Mouse (Mus musculus) 3T3-L1 (cell line): Measurements from ENCODE around the gene Rbm33.

Source experiments
- DNase-seq: peaks from one replicate; pipeline ENCODE4 v3.0.0-alpha.2; 2015; ENCODE audit warnings: low read depth, low spot score

Rbm33 gene

DNA sequence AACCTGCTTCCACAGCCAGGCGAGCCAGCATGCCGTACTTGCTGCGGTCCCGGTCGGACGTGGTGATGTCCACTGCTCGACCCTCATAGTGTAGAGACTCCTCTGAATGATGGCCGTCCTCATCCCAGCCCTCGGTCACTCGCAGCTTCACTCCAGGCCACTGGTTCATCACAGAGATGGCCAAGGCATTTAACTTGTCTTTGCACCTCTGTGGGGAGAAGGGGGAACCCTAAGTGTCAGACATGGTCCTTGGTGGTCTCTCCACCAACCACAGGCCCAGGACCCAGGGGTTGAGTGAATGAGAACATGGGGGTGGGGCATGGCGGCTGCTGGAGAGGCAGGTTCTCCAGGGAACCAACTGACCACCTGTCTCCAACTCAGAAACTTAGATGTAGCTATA is 144.5 kb downstream of the Rbm33 start:
- DNase-seq, result no peak

GRCm38 (mm10) chr5:28462741-28463590 is 146.0 kb downstream of the Rbm33 start:
- no peak for DNase-seq

DNA sequence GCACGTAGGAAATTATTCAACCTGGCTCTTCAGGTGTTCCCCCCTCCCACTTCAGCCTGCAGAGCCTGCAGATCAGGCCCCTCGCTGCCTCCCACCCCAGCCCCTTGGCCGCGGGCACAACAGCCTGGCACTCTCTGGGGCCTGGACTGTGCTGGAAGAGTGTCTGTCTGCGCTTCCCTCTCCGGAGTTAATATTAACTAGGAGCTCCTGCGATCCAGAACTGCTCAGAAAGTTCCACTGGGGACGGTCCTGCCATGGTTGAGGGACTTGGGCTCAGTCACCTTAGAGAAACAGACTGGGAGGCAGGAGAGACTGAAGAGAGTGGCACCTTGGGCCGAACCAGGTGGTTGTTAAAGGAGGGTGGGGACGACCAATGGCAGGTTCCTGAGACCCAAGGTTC is 146.7 kb downstream of the Rbm33 start:
- no peak for DNase-seq

DNA sequence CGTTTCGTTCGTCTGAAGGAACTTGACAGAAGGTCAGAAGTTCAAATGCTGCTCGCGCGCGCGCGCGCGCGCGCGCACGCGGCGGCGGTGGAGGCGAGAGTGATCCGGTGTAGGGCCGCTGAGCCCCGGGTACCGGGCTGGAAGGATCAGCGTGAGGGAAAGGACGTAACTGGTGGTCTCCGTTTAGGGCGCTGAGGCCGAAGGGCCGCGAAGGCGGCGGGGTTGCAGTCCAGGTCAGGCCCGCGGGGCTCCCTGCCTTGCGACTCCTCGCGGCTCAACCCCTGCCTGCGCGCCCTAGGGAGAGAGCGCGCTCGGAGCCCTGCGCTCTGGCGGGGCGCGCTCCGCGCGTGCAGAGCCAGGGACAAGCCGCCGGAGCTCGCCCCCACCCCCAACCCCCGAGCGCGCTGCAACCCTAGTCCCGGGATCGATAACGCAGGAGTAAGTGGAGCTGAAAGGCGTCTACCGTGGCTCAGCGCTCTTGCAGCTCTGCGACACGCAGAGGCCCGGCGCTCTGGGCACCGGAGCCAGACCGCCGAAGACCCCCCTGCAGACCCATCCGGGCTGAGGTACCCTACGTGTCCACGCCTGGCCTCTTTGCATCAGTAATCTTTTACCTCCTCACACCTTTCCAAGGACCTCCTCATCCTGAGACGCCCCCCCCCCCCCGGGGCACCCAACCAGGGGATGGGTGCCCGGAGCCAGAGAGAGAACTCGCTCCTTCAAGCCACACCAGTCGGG is 147.6 kb downstream of the Rbm33 start:
- DNase-seq, result no peak

DNA sequence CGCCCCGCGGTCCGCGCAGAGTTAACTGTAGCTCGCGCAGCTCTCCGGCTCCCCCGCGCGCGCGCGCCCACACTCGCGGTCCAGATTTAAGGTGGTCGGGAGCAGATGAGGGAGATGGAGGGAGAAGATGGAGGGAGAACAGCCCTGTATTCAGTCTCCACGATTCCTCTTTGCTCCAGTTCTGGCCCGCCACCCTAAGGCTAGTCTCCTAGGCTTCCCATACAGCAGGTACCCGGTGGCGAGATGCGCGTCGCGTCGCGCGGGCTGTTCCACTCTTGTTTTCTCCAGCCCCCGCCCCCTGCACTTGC is 148.1 kb downstream of the Rbm33 start:
- no peak for DNase-seq

DNA sequence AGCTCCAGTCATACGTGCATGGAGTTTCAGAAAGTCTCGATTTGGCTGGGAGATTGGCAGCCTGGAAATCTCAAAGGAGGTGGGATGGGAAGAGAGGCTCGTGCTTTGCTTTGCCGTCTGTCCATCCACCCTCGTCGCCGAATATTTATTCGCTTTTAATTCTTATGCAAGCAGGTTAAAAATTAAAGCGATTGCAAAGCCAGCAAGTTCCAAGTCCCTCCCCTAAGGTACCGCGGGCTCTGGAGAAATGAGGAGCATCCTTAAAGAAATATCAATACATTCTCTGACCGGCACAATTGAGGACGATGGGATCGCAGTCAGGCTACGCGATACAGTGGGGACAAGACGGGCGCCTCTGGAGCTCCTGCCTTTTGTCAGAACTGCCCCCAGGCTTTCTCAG is 148.6 kb downstream of the Rbm33 start:
- DNase-seq, result no peak

GRCm38 (mm10) chr5:28466351-28466750 is 149.4 kb downstream of the Rbm33 start:
- DNase-seq, result no peak

- no peak for DNase-seq
Observed at GRCm38 (mm10) chr5:28466760-28467306, 149.9 kb downstream of the Rbm33 start, which contains the start of gene Shh. Gene Shh (minus strand): TSS chr5:28467256.
